Mouse (Mus musculus): ENCODE data around the gene Mfap3l. TPM values are rescaled to one million over a fixed set of nuclear protein-coding genes. Genes with fewer than 3 reads are reported as not detected.
"Not testable (repeated sequence)": the region's sequence is repeated elsewhere in the genome, so short reads cannot be mapped to it uniquely, and the experiment has no call there.

Mfap3l gene
- 1 to 10 TPM; 3.3 to 4.4 TPM for total RNA-seq (2021)
- long read RNA-seq, experiment 1, full-length matches to known transcripts: 1 of 1 reads
- long read RNA-seq, experiment 1, partial matches to known transcripts: 0 of 1 reads
- long read RNA-seq, experiment 1, other reads (novel, unspliced or antisense): 0 of 1 reads
- long read RNA-seq, experiment 2, full-length matches to known transcripts: 1 of 2 reads
- long read RNA-seq, experiment 2, partial matches to known transcripts: 0 of 2 reads
- long read RNA-seq, experiment 2, other reads (novel, unspliced or antisense): 1 of 2 reads

DNA sequence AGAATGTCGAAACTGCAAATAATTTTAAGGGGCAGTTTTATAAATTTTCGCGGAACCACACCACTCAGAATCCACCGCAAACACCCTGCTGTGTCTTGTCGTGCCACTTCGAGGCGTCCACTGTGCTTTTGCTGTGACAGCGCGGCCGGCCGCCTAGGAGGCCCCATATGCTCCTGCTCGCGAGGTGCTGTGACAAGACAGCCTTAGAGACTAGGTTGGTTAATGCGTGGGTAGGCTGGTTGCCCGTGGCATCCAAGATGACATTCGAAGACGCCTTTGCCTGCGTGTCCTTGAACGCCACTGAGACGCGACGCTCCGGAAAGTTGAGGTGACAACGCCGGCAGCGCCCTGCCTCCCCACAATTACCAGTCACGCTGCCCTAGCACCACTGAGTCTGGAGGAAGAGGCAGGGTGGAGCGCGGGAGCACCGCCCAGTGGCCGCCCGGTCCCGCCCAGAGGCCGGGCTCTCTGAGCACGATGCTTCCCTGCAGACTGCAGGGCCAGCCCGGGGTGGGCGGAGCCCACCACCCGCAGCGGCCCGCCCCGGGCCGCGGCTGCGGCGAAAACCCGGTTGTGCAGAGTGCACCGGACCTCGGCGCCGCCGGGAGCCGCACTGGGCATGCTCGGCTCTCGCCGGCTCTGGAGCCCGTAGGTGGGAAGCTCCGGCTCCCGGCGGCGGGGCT lies at the start of gene Mfap3l:
Mfap3l (plus strand) TSS at position 578 of the 683 bp plus-strand sequence.
- DNase-seq (ENCODE audit: low spot score): peak; percentile 86

DNA sequence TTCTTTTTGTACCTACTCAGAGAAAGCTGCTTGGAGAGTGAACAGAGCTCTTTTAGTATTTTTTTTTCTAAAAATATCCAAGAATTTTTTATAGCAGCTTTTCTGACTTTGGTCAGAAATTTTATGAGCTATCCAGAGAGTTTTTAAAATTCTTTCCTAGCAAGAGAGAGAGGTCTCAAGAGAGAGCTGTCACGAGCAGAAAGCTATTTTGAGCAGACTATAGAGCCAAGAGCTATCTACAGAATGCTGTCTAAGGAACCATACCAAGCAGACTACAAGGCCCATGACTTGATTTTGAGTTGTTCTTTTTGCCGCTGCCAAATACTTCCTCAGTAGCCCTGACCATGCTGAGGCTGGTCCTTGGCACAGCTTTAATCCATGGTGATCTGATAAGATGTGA lies 49.3 kb upstream of the Mfap3l start:
- no peak for DNase-seq (ENCODE audit: low spot score)

DNA sequence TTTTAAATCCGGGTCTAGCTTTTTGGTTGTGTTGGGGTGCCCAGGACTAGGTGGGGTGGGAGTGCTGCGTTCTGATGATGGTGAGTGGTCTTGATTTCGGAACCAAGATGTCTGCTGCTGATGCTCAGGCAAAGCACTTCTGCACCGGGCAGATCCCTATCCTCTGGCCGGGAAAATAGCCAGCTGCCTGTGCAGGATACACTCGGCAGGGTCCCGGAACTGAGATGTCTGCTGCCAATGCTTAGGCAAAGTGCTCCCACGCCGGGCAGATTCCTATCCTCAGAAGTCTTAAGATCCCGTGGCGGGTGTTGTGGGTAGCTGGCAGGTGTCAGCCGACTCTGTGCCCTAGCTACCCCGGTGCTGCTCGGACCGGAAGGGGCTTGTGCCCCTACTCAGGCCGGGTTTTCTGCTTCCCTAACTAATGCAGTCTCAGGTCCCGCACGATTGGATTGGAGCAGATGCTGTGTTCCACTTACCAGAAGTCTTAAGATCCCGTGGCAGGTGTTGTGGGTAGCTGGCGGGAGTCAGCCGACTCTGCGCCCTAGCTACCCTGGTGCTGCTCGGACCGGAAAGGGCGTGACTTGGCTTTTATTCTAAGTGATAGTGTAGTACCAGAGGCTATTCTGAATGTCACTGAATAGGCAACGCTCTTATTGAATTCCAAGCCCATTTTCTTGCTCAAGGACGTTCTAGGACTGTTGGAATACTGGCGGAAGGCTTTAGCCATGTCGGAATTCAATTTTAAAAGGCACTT lies 41.1 kb upstream of the Mfap3l start:
- DNase-seq (ENCODE audit: low spot score): not testable (repeated sequence)

DNA sequence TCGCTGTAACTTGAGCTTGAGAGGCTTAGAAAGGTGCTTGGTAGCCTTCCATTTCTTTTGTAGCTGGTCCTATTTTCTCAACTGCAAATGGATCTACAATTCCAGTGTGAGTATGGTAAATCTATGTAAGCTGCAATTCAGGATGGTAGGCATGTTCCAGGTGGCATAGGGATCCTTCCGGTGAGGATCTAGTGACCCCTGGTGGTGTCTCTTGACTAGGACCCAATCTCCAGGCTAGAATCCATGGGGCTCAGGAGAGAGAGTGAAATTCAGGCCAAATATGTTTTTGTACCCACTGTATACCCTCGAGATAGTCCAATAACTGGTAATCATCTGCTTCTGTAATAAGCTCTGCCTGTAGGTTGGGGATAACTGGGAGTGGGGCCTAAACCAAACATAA lies 37.9 kb upstream of the Mfap3l start:
- no peak for DNase-seq (ENCODE audit: low spot score)

DNA sequence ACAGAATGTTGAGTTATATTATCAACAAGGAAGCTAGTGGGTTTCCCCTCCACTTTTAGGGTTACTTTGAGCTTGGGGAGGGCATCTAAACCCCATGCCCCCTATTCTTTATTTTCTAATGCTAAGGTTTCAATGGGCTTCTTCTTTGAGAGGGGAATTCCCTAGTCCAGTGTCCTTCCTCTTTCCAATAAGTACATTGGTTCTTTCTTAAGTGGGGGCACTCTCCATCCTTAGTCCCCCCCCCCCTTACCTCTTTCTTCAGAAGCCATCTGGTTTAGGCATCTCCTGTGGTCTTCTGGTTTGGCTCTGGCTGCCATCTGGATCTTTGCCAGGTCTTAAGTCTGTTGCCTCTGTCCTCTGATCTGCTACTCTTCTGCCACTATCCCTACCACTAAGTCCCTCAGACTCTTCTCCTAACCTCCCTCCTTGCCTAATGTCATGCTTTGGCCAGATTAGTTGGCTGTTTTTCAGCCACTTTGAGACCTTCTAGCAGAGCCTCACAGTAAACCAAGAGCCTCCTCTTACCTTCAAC lies 21.0 kb upstream of the Mfap3l start:
- no peak for DNase-seq (ENCODE audit: low spot score)

DNA sequence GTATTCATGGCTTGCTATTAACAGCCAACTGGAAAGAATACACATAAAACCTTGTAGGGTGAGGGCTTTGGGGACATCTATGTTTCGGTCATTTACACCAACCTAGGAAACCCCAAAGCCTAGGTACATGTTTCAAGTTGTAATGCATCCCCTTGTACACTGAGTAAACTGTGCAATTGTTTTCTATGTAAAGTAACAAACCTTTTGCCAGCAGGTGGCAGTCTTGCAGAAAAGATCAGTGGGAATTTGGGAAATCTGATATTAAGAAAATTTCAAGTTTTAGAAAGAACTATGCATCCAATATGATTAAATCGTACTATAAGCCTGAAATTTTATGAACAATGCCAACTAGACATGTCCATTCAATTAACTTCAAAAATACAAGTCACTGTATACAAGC lies 15.7 kb upstream of the Mfap3l start:
- DNase-seq (ENCODE audit: low spot score): peak; percentile 21

DNA sequence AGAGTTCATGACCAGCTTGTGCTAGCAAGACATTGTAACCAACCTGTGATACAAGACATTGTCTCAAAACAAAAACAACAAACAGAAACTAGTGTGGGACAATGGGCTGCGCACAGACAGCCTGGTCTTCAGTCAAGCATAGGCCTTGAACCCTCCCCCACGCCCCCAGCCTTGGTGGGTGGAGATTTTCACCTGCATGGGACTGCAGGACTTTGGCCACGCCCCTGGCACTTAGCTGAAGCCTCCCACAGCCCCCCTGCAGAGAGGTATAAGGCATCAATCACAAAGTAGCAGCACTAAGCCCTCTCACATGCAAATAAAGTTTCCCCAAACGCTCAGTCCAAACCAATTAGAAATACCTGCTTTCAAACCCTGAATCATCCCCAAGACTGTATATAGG lies 11.1 kb upstream of the Mfap3l start:
- no peak for DNase-seq (ENCODE audit: low spot score)

DNA sequence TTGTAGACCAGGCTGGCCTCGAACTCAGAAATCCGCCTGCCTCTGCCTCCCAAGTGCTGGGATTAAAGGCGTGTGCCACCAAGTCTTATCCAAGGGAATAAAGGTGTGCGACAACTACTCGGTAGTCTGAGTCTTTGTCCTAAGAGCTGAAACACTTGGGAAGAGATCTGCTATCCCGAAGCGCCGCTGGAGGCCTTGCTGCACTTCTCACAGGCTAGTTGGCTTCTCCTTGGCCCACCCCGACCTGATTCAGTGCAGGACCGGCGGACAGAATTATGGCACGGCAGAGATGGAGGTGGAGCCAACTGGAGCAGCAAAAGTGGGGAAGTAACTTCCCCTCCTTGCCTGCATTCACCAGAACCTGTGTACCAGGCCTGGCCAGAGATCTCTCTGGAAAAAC lies 10.6 kb upstream of the Mfap3l start:
- no peak for DNase-seq (ENCODE audit: low spot score)

DNA sequence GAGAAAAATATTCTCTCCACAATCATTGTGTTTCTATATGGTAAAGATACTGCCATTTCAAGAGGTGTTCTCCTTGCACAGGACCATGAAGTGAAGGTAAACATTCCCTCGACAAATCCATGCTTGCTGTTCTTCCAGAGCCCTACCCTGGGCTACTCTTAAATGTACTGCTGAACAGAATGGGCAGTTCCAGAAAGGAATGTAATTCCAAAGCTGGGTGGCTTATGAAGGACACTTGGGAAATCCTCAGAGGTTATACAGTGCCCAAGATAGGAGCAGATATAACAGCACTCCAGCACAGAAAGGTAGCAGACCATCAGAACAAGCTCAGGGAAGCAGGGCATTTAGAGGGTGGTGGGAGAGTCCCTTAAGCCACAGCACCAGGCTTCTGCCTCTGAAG lies 9.2 kb upstream of the Mfap3l start:
- DNase-seq (ENCODE audit: low spot score): no peak

DNA sequence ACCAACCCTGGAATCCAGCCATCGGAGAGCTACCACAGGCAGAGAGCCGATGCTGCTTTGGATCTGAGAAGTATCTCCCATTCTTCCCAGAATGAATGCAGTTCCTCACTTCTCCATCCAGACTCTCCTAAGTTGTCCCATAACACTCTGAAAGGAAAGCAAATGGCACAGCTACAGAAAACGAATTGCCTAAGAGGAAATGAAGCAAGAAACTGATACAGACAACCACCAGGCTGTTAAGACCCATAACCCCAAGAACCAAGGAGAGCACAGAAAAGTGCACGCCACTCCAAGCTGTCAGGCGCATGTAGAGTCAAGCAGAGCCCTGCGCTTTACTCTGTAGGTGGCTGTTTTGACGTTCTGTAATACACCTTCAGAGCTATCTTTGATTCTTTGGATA lies 7.9 kb upstream of the Mfap3l start:
- DNase-seq (ENCODE audit: low spot score): no peak

DNA sequence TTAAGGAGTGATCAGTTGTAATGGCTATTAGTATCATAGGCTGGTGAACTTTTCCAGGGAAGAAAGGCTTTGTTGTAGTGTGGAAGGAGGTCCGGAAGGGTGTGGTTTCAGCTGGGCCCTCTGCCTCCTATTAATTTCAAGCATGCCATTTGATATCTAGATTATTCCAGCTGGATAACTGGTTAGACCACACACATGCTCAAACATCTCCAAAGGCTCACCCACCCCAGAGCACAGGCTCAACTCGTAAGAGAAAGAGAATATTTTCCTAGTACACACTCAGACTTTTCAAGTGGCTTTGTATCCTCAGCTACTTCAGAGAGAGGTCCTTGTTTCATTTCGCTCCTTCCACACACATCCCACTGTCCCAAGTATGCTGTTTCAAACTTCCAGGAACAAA lies 4.7 kb upstream of the Mfap3l start:
- DNase-seq (ENCODE audit: low spot score): no peak

DNA sequence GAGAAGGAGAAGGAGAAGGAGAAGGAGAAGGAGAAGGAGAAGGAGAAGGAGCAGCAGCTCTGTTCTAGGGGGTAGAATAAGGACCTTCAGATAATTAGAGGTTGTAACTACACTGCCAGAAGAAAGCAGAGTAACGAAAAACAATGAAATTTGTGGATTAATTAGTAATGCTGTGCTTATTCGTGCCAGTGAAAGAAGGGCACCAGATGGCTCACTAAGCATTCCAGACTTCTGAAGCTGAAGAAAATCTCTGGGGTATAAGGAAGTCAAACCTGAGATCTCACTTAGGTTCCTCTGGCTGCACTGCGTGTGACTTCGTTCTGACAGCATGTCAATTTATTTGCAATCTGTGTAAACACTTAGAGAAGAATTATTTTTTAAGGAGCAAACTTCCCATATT lies 3.6 kb upstream of the Mfap3l start:
- DNase-seq (ENCODE audit: low spot score): no peak

DNA sequence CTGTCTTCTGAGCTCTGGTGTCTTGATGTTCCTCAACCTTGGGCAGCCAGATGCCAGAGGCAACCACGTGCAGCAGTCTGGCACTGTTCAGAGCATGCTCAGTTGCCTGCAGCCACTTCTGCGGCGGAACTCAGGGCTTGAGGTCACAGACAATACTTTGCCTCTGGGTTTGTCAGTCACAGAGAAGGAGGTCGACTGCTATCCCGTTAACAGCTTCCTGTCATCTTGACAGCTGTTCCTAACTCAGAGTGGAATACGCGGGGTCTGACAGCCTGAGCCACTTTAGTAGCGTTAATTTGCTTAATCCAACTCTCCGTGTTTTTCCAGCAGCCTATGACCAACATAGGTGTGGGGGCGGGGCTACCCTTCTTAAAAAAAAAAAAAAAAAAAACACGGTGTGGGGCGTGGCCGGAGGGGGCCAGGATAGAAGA lies 1.1 kb upstream of the Mfap3l start:
- peak; percentile 74 for DNase-seq (ENCODE audit: low spot score)

DNA sequence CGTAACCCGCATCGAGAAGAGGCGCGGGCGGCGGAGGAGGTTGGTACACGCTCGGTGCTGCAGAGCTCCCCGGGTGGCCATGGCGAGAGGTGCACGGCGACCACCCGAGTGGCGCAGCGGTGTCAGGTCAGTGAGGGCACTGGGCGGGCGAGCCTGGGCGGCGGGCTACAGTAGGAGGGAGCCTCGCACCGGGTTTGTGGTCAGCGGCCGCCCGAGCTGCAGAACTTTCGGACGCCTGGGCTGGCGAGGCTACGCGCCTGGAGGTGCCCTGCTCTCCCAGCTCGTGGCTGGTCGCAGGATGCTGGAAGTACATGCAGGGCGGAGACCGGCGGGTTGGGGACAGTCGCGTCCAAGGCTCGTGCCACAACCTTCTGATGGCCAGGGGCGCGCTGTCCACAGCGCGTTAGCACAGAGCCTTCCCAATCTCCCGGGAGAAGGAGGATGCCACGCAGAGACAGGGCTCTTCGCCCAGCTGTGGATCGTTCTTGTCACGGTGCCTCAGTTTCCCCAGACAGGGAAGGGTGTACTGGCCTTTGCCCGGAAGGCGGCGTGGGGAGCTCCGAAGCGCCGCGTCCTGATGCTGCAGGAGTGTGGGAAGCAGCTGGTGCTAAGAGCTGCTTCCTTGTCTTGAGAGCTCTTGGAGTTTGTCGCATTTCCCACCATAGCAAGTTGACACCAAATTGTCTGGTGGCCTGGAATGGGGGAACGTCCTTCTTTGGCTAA lies 467 bp downstream of the Mfap3l start:
- DNase-seq (ENCODE audit: low spot score): no peak

DNA sequence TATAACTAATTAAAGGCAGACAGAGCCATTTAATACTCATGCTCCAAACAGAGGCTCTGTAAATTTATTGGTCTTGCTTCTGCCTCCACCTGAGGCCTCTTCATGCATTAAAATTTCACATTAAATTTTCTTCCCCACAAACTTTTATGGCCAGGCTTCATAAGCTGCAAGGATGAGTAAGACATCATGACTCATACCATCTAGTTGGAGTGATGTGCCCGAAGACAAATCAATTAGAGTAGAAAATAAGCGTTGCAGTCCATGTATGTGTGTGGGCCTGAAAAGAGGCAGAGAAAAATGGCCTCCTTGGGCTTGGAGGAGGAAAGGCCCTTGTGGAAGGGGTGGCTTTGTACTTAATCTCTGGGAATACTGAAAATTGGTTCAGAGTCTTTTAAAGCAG lies 2.3 kb downstream of the Mfap3l start:
- DNase-seq (ENCODE audit: low spot score): no peak

DNA sequence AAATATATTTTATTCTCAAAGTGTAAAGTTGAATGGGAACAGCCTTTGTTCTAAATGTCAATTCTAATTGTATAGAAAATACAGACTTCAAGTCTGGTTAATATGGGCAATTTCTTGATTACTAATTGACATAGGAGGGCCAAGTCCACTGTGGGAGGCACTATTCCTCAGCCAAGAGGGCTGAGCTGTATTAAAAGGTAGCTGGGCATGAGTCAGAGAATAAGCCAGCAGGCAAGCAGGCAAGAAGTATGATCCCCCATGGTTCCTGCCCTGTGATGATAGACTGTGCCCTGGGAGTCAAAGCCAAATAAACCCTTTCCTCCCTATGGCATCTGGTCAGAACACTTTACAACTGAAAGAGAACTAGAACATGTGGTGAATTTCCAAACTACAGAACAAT lies 3.2 kb downstream of the Mfap3l start:
- no peak for DNase-seq (ENCODE audit: low spot score)

DNA sequence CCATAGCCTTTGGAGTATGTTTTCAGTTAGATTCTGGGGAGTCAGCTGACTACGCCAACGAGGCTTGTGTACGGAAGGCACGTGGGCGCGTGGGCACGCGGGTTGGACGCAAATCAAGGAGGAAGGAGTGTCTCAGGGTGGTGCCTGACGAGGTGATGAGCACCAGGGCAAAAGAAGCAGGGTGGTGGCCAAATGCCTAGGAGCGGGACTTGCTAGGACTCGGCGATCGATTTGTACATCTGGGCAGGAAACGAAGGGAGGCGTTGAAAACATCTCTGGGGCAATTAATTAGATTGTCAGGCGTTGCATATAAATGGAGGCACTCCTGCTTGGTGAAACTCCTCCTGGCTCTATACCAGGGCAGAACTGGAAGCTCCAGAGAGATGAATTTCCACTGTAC lies 7.4 kb downstream of the Mfap3l start:
- DNase-seq (ENCODE audit: low spot score): no peak

DNA sequence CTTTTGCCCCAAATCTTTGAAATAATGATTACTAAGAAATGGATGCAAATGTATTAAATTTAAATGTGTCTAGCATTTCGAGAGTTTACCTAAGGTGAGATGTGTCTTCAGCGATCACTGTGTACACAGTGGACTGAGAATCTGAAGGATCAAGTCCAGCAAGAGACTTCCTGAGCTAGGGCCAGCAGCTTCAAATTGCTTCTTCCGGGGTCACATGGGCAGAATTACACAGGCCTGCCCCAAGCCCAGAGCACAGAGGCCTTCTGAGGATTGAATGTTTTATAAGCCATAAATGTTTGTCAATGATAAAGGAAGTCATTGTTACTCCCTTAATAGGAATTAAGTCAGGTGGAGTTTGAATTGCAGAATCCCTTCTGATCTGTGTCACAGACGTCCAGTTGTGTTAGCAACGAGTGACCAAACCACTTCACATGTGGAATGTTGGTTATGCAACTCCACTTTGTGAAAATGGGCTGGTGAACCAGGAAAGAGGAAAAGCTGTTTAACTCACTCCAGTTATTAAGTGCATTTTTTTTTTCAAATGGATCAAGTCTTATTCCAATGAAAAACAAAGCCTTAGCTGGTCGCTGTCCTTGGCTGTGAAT lies 10.9 kb downstream of the Mfap3l start:
- no peak for DNase-seq (ENCODE audit: low spot score)

DNA sequence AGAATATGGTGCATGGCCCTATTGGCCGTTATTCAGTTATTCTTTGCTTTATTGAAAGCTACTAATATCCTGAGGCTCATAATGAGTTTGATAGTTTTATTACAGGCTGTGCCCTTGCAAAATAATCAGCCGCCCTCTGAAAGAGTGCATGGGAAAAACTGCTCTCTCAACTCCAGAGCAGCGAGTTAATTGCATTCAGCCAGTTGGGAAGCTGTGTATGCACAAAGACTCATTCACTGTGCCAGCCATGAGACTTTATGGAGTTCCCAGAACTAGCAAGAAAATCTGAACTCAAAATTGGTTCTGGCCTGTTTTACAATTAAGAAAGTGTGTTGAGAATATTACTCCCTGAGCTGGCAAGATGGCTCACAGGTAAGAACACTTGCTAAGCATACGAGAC lies 12.5 kb downstream of the Mfap3l start:
- DNase-seq (ENCODE audit: low spot score): no peak

DNA sequence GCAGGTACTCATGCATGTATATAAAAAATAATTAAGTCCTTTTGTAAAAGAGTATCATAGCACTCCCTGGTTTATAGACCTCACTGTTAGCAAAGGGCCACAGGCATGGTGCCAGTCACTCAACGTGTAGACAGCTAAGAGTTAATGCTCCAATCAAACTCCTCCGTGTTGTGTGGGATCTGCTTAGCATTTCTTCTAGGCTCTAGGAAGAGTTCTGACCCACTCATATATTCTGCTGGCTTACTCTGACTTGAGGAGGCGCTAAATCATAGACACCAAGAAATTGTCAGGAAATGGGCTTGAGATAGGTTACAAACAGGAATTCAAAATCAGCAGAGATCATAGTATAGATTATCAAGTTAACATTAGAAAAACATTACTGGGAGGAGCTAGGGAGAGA lies 13.3 kb downstream of the Mfap3l start:
- DNase-seq (ENCODE audit: low spot score): no peak

DNA sequence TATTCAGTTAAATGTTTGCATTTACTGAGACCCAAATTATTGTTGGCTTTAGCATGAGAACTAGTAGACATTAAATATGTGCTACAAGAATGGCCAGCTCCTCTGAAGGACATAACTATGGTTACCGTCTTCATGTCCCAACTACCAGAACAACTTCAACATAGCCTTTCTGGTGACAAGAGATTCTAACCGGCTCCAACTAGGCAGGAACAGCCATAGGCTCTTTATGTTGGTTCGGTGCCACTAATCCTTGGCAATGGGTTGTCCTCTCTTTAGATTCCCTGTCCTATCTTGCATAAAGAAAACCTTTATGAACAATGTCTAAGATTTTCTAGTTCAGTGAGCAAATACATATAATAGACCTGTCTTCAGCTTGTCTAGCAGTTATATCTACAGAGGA lies 14.7 kb downstream of the Mfap3l start:
- DNase-seq (ENCODE audit: low spot score): no peak

Measured in gastrocnemius, adult 18-20 months (tissue).